Mouse (Mus musculus) heart, embryonic 14.5 days (tissue): Measurements from ENCODE around the gene Rela. TPM values are rescaled to one million over a fixed set of nuclear protein-coding genes. Genes with fewer than 3 reads are reported as not detected.
"Not testable (repeated sequence)": the region's sequence is repeated elsewhere in the genome, so short reads cannot be mapped to it uniquely, and the experiment has no call there.

Experiments
- ATAC-seq: fragments of 200-750 bp; cut with Nextera tagmentation; 2 replicates; pipeline ENCODE4 v1.8.0; 2017; ENCODE audit warnings: low read depth, moderate TSS enrichment; ENCODE audit not compliant: insufficient number of reproducible peaks, insufficient read depth, low FRiP score
- H3K27ac ChIP-seq, 2 experiments: fragments of 200-500 bp in 1 of 2; fragments of 300-500 bp in 1 of 2; sonication (generic) in 1 of 2; replicated peaks in 1 of 2; 2 replicates each; pipeline ENCODE4 v1.5.1; 2012 to 2014; ENCODE audit warnings: low read depth in 2 of 2, low read length in 2 of 2, control low read depth in 1 of 2, mild to moderate bottlenecking in 1 of 2, mixed read lengths in 1 of 2; ENCODE audit not compliant: control insufficient read depth in 1 of 2, insufficient read depth in 1 of 2
- H3K27me3 ChIP-seq: fragments of 300-500 bp; sonication (generic); 2 replicates; pipeline ENCODE4 v1.6.1; 2014; ENCODE audit warnings: mild to moderate bottlenecking, low read length, control low read depth; ENCODE audit not compliant: control insufficient read depth, insufficient read depth
- H3K36me3 ChIP-seq: fragments of 300-500 bp; sonication (generic); 2 replicates; pipeline ENCODE4 v1.6.1; 2014; ENCODE audit warnings: mild to moderate bottlenecking, control low read depth, low read length, mixed read lengths; ENCODE audit not compliant: control insufficient read depth, insufficient read depth
- H3K4me1 ChIP-seq, 2 experiments: fragments of 200-500 bp in 1 of 2; fragments of 300-500 bp in 1 of 2; sonication (generic) in 1 of 2; 2 replicates each; pipeline ENCODE4 v1.6.1; 2012 to 2014; ENCODE audit warnings: low read length in 2 of 2, control low read depth in 1 of 2, mixed read lengths in 1 of 2; ENCODE audit not compliant: control insufficient read depth in 2 of 2, insufficient read depth in 2 of 2
- H3K4me2 ChIP-seq: fragments of 300-500 bp; sonication (generic); 2 replicates; pipeline ENCODE4 v1.6.1; 2014; ENCODE audit warnings: mild to moderate bottlenecking, low read length
- H3K4me3 ChIP-seq, 2 experiments: fragments of 200-500 bp in 1 of 2; fragments of 300-500 bp in 1 of 2; sonication (generic) in 1 of 2; 2 replicates each; pipeline ENCODE4 v1.5.1; 2012 to 2014; ENCODE audit warnings: low read length in 2 of 2, mild to moderate bottlenecking in 2 of 2, control low read depth in 1 of 2, low read depth in 1 of 2, moderate library complexity in 1 of 2; ENCODE audit not compliant: control insufficient read depth in 1 of 2, insufficient read depth in 1 of 2
- H3K9ac ChIP-seq: fragments of 300-500 bp; sonication (generic); 2 replicates; pipeline ENCODE4 v1.6.1; 2014; ENCODE audit warnings: mild to moderate bottlenecking, low read length
- H3K9me3 ChIP-seq: fragments of 300-500 bp; sonication (generic); 2 replicates; pipeline ENCODE4 v1.6.1; 2016; ENCODE audit warnings: low read length, control low read depth; ENCODE audit not compliant: control insufficient read depth
- WGBS: fragments of 180-500 bp; shearing (Covaris S2); extraction: QIAGEN DNeasy Blood & Tissue Kit; methylation state at CpG from one replicate; pipeline ENCODE4 v1.1.7; 2014; 5-methylcytosine and 5-hydroxymethylcytosine counted together
- polyA plus RNA-seq: library from polyadenylated mRNA; unstranded; fragments of >200 nt; fragmentation: Nextera tagmentation; extraction: Ambion mirVana; gene quantifications from 2 replicates; pipeline ENCODE4 v1.2.1, GENCODE M21; 2014

Rela gene
- polyA plus RNA-seq, 1 experiment from 2014 or later = 36.9 TPM

DNA sequence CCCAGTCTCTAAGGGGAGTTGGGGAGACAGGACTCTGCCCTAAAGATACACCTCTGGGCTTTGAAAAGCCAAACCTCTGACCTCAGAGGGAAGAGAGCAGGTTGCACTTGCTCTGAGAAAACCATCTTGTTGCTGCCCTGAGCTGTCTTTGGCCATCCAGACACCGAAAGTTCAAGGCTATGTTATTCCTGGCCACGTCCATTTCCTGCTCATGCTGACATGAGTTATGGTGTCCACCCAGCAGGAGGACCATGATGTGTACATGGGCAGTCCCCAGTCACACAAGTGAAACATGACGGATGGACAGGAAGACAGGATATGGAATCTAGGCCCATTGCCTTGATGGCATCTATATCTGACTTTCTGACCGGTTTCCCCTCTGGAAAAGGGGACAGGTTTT, 43.1 kb downstream of the Rela start:
- ATAC-seq = no peak
- 72% methylated on average over 4 of the region's 4 CpGs for WGBS
- H3K9me3 ChIP-seq = no peaks in the 10 kb centered on the region
- H3K9ac ChIP-seq = no peak overlapping the region
- no peak overlapping the region for H3K4me3 ChIP-seq
- no peaks in the 10 kb centered on the region for H3K4me1 ChIP-seq
- H3K27me3 ChIP-seq = no peaks in the 10 kb centered on the region
- H3K36me3 ChIP-seq = peaks cover 96% of the 10 kb centered on the region
- H3K4me2 ChIP-seq = no peak overlapping the region
- no peak overlapping the region for H3K27ac ChIP-seq

DNA sequence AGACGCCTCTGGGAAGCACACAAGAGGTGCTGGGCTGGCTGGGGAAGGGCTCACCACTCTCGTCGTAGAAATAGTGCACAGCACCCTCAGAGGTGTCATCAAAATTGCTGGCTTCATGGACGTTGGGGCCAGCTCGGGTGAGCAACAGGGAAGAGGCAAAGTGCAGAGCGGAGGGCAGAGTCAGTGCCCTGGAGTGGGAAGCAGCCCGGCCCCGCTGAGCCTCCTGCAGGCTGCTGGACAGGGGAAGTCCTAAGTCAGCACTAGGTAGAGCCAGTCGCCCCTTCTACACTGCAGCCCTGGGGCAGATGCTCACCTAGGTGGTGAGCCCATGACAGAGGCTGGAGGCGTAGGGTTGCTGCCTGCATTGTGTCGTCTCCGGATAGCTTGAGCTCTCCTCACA, 47.0 kb downstream of the Rela start:
- Histone ChIP-seq H3K27me3 (no peaks in the 10 kb centered on the region), H3K9me3 (no peaks in the 10 kb centered on the region), H3K36me3 (peaks cover 80% of the 10 kb centered on the region), H3K4me3 (no peak overlapping the region), H3K4me1 (peaks cover 5 to 11% of the 10 kb centered on the region in 2 experiments), H3K9ac (no peak overlapping the region), H3K27ac (no peak overlapping the region), H3K4me2 (no peak overlapping the region)
- 91% methylated on average over 12 of the region's 12 CpGs for WGBS
- ATAC-seq = no peak

- H3K36me3 ChIP-seq = peaks cover 72% of the 10 kb centered on the region
- WGBS = 90% methylated on average over 13 of the region's 13 CpGs
- H3K9ac ChIP-seq = no peak overlapping the region
- no peak for ATAC-seq
- no peaks in the 10 kb centered on the region for H3K27me3 ChIP-seq
- no peak overlapping the region for H3K4me2 ChIP-seq
- H3K4me3 ChIP-seq = no peak overlapping the region
- no peaks in the 10 kb centered on the region for H3K9me3 ChIP-seq
- H3K4me1 ChIP-seq = peaks cover 5 to 11% of the 10 kb centered on the region in 2 experiments
- no peak overlapping the region for H3K27ac ChIP-seq
These were observed 47.7 kb downstream of the Rela start for GRCm38 (mm10) chr19:5684985-5685384.

- Histone ChIP-seq H3K27me3 (no peaks in the 10 kb centered on the region), H3K9me3 (no peaks in the 10 kb centered on the region), H3K36me3 (peaks cover 68% of the 10 kb centered on the region), H3K9ac (no peak overlapping the region), H3K4me3 (no peak overlapping the region), H3K4me1 (peaks cover 6 to 15% of the 10 kb centered on the region in 2 experiments), H3K4me2 (no peak overlapping the region), H3K27ac (no peak overlapping the region)
- WGBS = 89% methylated on average over 19 of the region's 19 CpGs
- ATAC-seq = no peak
These were observed 48.1 kb downstream of the Rela start for GRCm38 (mm10) chr19:5685431-5685830.

- no peak overlapping the region for H3K4me3 ChIP-seq
- no peak overlapping the region for H3K9ac ChIP-seq
- no peaks in the 10 kb centered on the region for H3K27me3 ChIP-seq
- H3K9me3 ChIP-seq = no peaks in the 10 kb centered on the region
- H3K4me2 ChIP-seq = no peak overlapping the region
- H3K4me1 ChIP-seq = peaks cover 11 to 19% of the 10 kb centered on the region in 2 experiments
- H3K27ac ChIP-seq = no peak overlapping the region
- no peak for ATAC-seq
- peaks cover 66% of the 10 kb centered on the region for H3K36me3 ChIP-seq
- 90% methylated on average over 11 of the region's 11 CpGs for WGBS
These were observed 48.6 kb downstream of the Rela start for GRCm38 (mm10) chr19:5685861-5686260.

- ATAC-seq = no peak
These were observed 49.2 kb downstream of the Rela start for GRCm38 (mm10) chr19:5686437-5686836.

DNA sequence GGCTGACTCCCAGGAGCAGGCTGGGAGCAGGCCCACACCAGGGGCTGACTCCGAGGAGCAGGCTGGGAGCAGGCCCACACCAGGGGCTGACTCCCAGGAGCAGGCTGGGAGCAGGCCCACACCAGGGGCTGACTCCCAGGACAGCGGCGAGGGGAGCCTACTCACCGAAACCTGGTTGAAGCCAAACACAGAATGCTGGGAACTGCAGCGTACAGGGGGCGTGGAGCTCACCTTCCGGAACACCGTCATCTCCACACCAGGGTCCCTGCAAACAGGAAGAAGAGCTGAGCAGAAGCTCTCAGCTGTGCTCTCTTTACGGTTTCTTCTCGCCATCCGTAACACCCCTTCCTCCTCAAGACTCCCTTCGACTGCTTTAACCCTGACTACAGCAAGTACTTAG, 49.7 kb downstream of the Rela start:
- Histone ChIP-seq H3K4me2 (peak overlapping the region; percentile 100; the same call in 1 of the 2 replicates), H3K4me3 (peak overlapping the region in 1 of 2 experiments; percentile 52; a peak in 1 of 4 replicates), H3K36me3 (peaks cover 66% of the 10 kb centered on the region), H3K4me1 (peaks cover 16 to 30% of the 10 kb centered on the region in 2 experiments)
- not testable (repeated sequence) for H3K9ac ChIP-seq, H3K27ac ChIP-seq, H3K9me3 ChIP-seq, H3K27me3 ChIP-seq, ATAC-seq
- 93% methylated on average over 11 of the region's 12 CpGs for WGBS

More at GRCm38 (mm10) chr19:5686437-5686836, 49.2 kb downstream of the Rela start:
- H3K4me2 ChIP-seq = no peak overlapping the region
- H3K36me3 ChIP-seq = peaks cover 66% of the 10 kb centered on the region
- no peaks in the 10 kb centered on the region for H3K9me3 ChIP-seq
- no peaks in the 10 kb centered on the region for H3K27me3 ChIP-seq
- WGBS = 81% methylated on average over 13 of the region's 13 CpGs
- no peak overlapping the region for H3K27ac ChIP-seq
- no peak overlapping the region for H3K4me3 ChIP-seq
- H3K9ac ChIP-seq = no peak overlapping the region
- peaks cover 13 to 25% of the 10 kb centered on the region in 2 experiments for H3K4me1 ChIP-seq

- peak overlapping the region; percentile 100 for H3K4me2 ChIP-seq
- H3K27ac ChIP-seq = peak overlapping the region in 1 of 2 experiments; percentile 87; a peak in 2 of 4 replicates
- WGBS = 22% methylated on average over 9 of the region's 9 CpGs
- H3K36me3 ChIP-seq = peaks cover 59% of the 10 kb centered on the region
- H3K9me3 ChIP-seq = no peaks in the 10 kb centered on the region
- peaks cover 16 to 38% of the 10 kb centered on the region in 2 experiments for H3K4me1 ChIP-seq
- peak overlapping the region; percentile 52 to 95 for H3K4me3 ChIP-seq
- H3K9ac ChIP-seq = peak overlapping the region; percentile 85
- ATAC-seq = no peak
- no peaks in the 10 kb centered on the region for H3K27me3 ChIP-seq
These were observed 50.5 kb downstream of the Rela start for GRCm38 (mm10) chr19:5687738-5688137.
